Mouse (Mus musculus): ENCODE data around the gene Mmp27. TPM values are rescaled to one million over a fixed set of nuclear protein-coding genes. Genes with fewer than 3 reads are reported as not detected.
A peak's percentile ranks its signal among the peaks of the same experiment; 100 is the strongest.

Gene Mmp27
- polyA plus RNA-seq, 1 experiment from 2014 or later = not detected

DNA sequence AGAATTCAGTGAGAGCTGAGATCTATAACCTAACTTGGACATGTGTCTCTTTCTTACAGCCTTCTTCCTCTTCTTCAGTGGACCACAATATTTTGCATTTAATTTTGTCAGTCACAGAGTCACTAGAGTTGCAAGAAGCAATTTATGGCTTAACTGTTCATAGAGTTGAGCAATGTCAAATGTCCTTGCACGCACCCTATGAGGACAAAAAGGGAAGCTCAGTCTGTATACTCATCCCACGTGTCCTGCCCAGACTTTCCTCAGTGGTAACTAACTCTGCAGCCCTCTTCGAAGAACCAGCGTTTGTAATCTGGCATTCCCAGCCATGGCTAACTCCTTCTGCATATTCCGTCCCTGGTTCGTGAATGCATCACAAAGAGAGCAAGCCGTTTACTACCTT lies 3.8 kb upstream of the Mmp27 start:
- Histone ChIP-seq H3K4me2 (replicated peaks) (no peak overlapping the region), H3K27ac (replicated peaks) (no peak overlapping the region), H3K27me3 (no peaks in the 10 kb centered on the region), H3K4me1 (no peaks in the 10 kb centered on the region), H3K9ac (no peak overlapping the region), H3K36me3 (no peaks in the 10 kb centered on the region), H3K9me3 (replicated peaks) (no peaks in the 10 kb centered on the region), H3K4me3 (replicated peaks) (no peak overlapping the region)
- no peak for ATAC-seq (ENCODE audit: insufficient number of reproducible peaks, low FRiP score, low TSS enrichment, low read depth)
- 71% methylated on average over 7 of the region's 7 CpGs for WGBS

DNA sequence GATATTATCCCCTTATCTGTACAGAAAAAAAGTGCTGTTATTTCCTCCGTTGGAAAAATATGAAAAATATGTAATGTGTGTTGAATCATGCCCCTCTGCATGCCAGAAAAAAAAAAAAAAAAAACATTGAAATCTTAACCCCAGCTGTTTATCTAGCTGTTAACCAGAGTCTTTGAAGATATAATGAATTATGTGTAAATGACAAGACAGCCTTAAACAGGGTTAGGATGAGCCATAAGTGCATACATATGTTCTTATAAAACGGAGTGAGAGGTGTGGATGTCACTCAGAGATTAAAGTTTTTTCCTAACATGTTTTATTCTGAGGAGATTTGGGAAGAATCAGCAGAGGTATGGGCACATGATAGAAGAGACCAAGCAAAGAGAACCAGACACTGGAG lies 3.3 kb upstream of the Mmp27 start:
- no peaks in the 10 kb centered on the region for H3K9me3 ChIP-seq (replicated peaks)
- ATAC-seq (ENCODE audit: insufficient number of reproducible peaks, low FRiP score, low TSS enrichment, low read depth) = no peak
- 37% methylated on average over 2 of the region's 2 CpGs for WGBS

DNA sequence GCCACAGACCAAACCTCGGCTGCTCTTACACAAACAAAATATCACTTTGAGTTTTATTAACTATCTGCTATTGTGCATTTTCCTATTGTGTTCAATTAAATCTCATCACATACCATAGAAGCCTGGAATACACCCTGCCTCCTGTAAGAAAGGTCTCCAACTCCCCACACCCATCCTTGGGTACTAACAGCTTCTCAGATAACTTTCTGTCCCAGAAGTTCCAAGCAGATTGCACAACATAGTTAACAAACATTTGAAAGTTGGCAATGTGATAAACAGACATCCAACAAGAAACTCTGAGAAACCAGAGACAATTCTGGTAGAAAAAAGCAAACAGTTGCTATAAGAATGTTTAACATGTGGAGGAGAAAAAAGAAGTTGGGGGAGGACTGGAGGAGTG lies 711 bp upstream of the Mmp27 start:
- Histone ChIP-seq H3K9ac (no peak overlapping the region), H3K4me1 (no peaks in the 10 kb centered on the region), H3K36me3 (no peaks in the 10 kb centered on the region), H3K9me3 (replicated peaks) (no peaks in the 10 kb centered on the region), H3K4me2 (replicated peaks) (no peak overlapping the region), H3K4me3 (replicated peaks) (no peak overlapping the region), H3K27ac (replicated peaks) (no peak overlapping the region), H3K27me3 (no peaks in the 10 kb centered on the region)
- ATAC-seq (ENCODE audit: insufficient number of reproducible peaks, low FRiP score, low TSS enrichment, low read depth) = no peak
- 71% methylated on average over 1 of the region's 1 CpGs for WGBS

More for the DNA sequence above, 3.3 kb upstream of the Mmp27 start:
- Histone ChIP-seq H3K36me3 (no peaks in the 10 kb centered on the region), H3K4me1 (no peaks in the 10 kb centered on the region), H3K27ac (replicated peaks) (no peak overlapping the region), H3K27me3 (no peaks in the 10 kb centered on the region), H3K4me2 (replicated peaks) (no peak overlapping the region), H3K4me3 (replicated peaks) (no peak overlapping the region), H3K9ac (no peak overlapping the region)

DNA sequence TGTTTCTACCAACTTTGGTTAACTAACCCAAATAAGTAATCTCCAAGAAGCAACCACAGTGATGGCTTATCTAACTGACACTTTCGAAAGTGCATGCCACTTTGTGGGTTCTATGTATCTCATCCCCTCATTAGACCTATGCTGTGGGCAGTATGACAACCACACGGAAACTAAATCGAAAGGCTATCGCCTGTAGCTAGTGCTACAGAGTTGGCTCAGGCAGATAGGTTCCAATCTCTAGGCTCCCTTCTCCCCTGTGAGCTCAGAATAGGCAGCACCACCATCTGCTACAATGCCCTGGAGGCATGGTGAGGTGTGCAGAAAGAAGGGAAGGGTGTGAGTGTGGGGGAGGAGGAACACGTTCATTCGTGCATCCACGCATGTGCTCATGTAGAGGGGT lies 992 bp downstream of the Mmp27 start:
- Histone ChIP-seq H3K27ac (replicated peaks) (no peak overlapping the region), H3K4me3 (replicated peaks) (no peak overlapping the region), H3K27me3 (no peaks in the 10 kb centered on the region), H3K4me1 (no peaks in the 10 kb centered on the region), H3K9me3 (replicated peaks) (no peaks in the 10 kb centered on the region), H3K36me3 (no peaks in the 10 kb centered on the region), H3K9ac (no peak overlapping the region), H3K4me2 (replicated peaks) (no peak overlapping the region)
- 70% methylated on average over 7 of the region's 7 CpGs for WGBS
- no peak for ATAC-seq (ENCODE audit: insufficient number of reproducible peaks, low FRiP score, low TSS enrichment, low read depth)

DNA sequence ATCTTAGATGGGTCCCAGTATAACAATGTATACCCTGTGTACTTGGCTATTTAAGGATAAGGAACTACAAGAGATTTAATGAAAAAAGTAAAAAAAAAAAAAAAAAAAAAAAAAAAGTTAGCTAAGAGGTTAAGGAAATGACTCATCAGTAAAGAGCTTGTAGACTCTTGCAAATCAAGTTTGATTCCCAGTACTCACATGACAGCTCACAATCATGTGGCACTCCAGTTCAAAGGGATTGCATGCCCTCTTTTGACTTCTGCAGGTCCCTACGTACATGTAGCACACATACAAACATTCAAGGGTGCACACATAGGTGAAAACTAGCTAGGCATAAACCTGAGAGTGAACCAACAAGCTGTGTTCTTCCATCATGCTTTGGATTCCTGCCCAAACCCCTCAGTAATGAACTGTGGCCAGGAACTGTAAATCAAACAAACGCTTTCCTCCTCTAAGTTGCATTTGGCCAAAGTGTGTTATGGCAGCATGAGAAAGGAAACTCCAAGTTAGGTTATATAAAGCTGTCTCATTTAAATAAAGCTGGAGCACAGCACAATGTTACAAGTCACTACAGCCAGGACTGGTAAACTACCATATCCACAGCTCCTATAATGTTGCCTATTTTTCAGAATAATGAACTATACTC lies 1.6 kb downstream of the Mmp27 start:
- 56% methylated on average over 2 of the region's 2 CpGs for WGBS
- Histone ChIP-seq H3K36me3 (no peaks in the 10 kb centered on the region), H3K4me3 (replicated peaks) (no peak overlapping the region), H3K4me1 (no peaks in the 10 kb centered on the region), H3K27ac (replicated peaks) (no peak overlapping the region), H3K9me3 (replicated peaks) (no peaks in the 10 kb centered on the region), H3K9ac (no peak overlapping the region), H3K4me2 (replicated peaks) (no peak overlapping the region), H3K27me3 (no peaks in the 10 kb centered on the region)
- ATAC-seq (ENCODE audit: insufficient number of reproducible peaks, low FRiP score, low TSS enrichment, low read depth) = no peak

DNA sequence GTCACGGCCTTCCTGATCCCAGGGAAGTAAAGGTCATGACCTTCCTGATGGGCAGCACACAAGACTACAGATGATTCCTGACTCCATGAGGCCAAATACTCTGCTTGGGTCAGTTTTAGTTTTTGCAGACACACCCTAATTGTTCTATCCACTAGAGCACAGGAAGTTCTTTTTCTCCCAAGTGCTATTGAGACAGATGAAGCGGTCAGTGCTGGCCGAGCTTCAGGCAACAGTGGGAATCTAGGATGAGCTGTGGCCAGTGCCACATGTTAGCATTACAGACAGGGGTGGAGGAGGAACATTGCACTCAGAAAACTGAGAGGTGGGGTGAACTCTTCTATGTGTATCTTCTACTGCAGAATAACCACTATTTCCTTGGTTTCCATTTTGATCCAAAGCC lies 4.3 kb downstream of the Mmp27 start:
- Histone ChIP-seq H3K9ac (no peak overlapping the region), H3K27ac (replicated peaks) (no peak overlapping the region), H3K36me3 (no peaks in the 10 kb centered on the region), H3K4me3 (replicated peaks) (no peak overlapping the region), H3K9me3 (replicated peaks) (no peaks in the 10 kb centered on the region), H3K4me2 (replicated peaks) (no peak overlapping the region), H3K27me3 (no peaks in the 10 kb centered on the region), H3K4me1 (no peaks in the 10 kb centered on the region)
- WGBS = 50% methylated on average over 3 of the region's 3 CpGs
- no peak for ATAC-seq (ENCODE audit: insufficient number of reproducible peaks, low FRiP score, low TSS enrichment, low read depth)

DNA sequence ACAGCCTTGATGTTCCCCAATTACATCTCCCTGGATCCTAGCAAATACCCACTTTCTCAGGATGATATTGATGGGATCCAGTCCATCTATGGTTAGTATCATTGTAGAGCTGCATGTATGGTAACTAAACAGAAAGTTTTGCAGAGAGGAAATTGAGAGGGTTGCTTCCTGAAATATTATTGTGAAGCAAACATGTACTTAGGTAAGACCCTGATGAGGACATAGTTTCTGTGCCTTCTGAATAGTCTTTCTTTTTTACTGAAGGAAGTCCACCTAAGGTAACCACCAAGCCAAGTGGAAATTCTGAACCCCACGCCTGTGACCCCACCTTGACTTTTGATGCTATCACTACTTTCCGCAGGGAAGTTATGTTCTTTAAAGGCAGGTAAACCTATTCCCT lies 6.2 kb downstream of the Mmp27 start:
- no peak for ATAC-seq (ENCODE audit: insufficient number of reproducible peaks, low FRiP score, low TSS enrichment, low read depth)
- H3K27ac ChIP-seq (replicated peaks) = no peak overlapping the region
- no peaks in the 10 kb centered on the region for H3K36me3 ChIP-seq
- H3K4me2 ChIP-seq (replicated peaks) = no peak overlapping the region
- no peak overlapping the region for H3K4me3 ChIP-seq (replicated peaks)
- H3K9me3 ChIP-seq (replicated peaks) = no peaks in the 10 kb centered on the region
- H3K9ac ChIP-seq = no peak overlapping the region
- no peaks in the 10 kb centered on the region for H3K27me3 ChIP-seq
- no peaks in the 10 kb centered on the region for H3K4me1 ChIP-seq
- WGBS = 78% methylated on average over 2 of the region's 2 CpGs

DNA sequence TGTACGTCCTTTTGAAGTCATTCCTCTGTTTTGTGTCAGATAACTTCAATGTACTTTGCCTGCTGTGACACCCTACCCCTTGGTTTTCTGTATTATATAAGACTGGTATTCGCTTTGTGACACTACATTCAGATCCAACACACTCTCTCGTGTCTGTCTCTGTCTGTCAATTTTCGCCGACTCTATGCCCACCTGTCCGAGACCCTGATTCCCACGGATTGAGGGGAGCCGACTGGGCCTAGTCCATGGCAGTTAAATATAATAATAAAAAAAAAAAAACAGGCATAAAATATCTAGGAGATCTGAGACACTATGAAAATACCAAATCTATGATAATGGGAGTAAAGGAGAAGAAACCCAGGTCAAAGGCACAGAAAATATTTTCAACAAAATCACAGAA lies 18.9 kb downstream of the Mmp27 start:
- no peak for ATAC-seq (ENCODE audit: insufficient number of reproducible peaks, low FRiP score, low TSS enrichment, low read depth)
- Histone ChIP-seq H3K36me3 (no peaks in the 10 kb centered on the region), H3K9ac (no peak overlapping the region), H3K4me2 (replicated peaks) (no peak overlapping the region), H3K27ac (replicated peaks) (no peak overlapping the region), H3K27me3 (no peaks in the 10 kb centered on the region), H3K4me1 (no peaks in the 10 kb centered on the region), H3K9me3 (replicated peaks) (no peaks in the 10 kb centered on the region), H3K4me3 (replicated peaks) (no peak overlapping the region)
- 66% methylated on average over 8 of the region's 8 CpGs for WGBS

DNA sequence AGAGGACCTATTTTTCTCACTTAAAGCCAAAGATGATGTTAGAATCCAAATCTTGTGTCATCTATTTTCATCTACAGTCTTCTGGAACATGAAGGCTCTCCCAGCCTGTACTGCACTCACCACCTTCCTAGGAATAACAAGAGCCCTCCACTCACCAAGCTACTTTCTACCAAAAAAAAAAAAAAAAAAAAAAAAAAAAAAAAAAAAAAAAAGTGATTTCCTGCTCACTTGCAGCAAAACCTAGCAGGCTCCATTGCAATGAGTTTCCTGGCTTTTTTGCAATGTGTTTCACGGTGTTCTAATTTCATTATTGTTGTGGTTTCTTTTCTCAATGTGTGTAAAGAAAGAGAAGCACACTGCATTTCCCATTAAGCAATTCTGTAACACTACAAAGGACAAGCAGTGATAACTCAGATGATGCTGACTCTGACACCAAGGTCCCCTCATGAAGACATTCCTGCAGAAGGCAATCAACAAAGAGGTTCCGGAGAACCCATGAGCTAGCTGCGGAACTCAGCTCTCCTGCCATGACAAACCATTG lies 22.1 kb downstream of the Mmp27 start:
- Histone ChIP-seq H3K27ac (replicated peaks) (no peak overlapping the region), H3K27me3 (no peaks in the 10 kb centered on the region), H3K36me3 (no peaks in the 10 kb centered on the region), H3K4me3 (replicated peaks) (no peak overlapping the region), H3K4me1 (no peaks in the 10 kb centered on the region), H3K9me3 (replicated peaks) (no peaks in the 10 kb centered on the region), H3K9ac (no peak overlapping the region), H3K4me2 (replicated peaks) (no peak overlapping the region)
- no peak for ATAC-seq (ENCODE audit: insufficient number of reproducible peaks, low FRiP score, low TSS enrichment, low read depth)
- 80% methylated on average over 3 of the region's 3 CpGs for WGBS

DNA sequence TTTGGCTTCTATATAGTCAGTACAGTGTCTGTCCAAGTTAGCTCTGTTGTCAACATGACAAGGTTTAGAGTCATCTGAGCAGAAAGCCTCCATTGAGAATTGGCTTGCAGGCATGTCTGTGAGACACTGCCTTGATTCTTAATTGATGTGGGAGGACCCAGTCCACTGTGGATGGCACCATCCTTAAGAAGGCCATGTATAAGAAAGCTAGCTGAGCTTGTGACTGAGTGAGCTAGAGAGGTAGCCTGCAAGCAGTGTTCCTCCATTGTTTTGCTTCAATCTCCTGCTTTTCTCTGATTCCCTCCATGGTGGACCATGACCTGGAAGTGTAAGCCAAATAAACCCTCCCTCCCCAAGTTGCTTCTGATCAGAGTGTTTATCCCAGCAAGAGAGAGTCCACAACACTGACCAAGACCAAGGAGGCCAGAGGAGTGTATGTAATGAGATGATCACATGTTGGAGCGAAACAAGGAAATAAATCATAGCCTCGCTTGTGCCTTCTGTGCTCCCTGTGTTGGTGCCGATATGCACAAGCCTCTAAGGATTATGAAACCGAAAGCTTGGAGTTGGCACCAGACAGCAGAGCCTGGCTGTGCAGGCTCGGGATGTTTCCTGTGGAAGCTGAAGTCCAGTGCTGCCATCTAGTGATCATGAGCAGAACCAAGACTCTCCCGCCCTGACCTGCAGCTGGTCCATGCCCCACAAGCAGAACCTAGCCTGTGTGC lies 23.8 kb downstream of the Mmp27 start:
- H3K4me1 ChIP-seq = no peaks in the 10 kb centered on the region
- no peak overlapping the region for H3K9ac ChIP-seq
- H3K4me3 ChIP-seq (replicated peaks) = peak overlapping the region; percentile 43
- 5% methylated on average over 6 of the region's 6 CpGs for WGBS
- no peaks in the 10 kb centered on the region for H3K36me3 ChIP-seq
- H3K27ac ChIP-seq (replicated peaks) = no peak overlapping the region; the same call in 1 of the 2 replicates
- no peaks in the 10 kb centered on the region for H3K9me3 ChIP-seq (replicated peaks)
- ATAC-seq (ENCODE audit: insufficient number of reproducible peaks, low FRiP score, low TSS enrichment, low read depth) = peak; percentile 93
- no peaks in the 10 kb centered on the region for H3K27me3 ChIP-seq
- H3K4me2 ChIP-seq (replicated peaks) = peak overlapping the region; percentile 52

DNA sequence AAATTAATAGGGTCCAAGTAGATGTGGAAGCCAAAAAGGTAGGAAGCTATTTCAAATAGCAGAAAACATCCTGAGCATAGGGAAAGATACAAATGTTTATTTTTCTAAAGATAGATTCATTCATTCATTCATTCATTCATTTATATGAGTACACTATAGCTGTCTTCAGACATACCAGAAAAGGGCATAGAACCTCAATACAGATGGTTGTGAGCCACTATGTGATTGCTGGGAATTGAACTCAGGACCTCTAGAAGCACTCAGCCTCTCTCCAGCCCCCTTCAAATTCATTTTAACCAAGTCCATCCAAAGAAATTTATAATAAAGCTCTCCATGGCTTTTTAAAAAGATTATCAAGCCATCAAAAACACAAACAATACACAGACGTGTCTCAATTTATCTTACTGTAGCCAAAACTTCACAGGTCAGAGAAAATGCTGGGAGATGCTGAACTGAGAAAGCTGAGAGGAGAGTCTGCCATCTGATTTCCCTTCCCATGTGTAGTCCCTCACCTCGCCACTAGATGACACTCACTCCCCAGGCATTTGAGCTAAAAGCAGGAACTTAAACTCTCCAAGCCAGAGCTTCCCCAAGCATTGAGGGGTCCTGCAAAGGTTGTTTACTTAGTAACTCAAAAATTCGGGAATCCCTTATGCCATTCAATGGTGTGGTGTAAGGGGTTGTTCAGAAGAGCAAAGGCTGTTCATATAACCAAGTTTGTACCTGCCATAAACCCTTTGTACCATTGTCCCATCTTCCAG lies 32.0 kb downstream of the Mmp27 start:
- no peak for ATAC-seq (ENCODE audit: insufficient number of reproducible peaks, low FRiP score, low TSS enrichment, low read depth)
- 2% methylated on average over 3 of the region's 3 CpGs for WGBS
- H3K4me3 ChIP-seq (replicated peaks) = no peak overlapping the region

More for the DNA sequence above, 32.0 kb downstream of the Mmp27 start:
- no peak overlapping the region for H3K9ac ChIP-seq
- H3K4me1 ChIP-seq = peaks cover 5% of the 10 kb centered on the region; the same call in 1 of the 2 replicates
- H3K4me2 ChIP-seq (replicated peaks) = no peak overlapping the region
- H3K36me3 ChIP-seq = no peaks in the 10 kb centered on the region
- H3K27ac ChIP-seq (replicated peaks) = no peak overlapping the region
- no peaks in the 10 kb centered on the region for H3K9me3 ChIP-seq (replicated peaks)
- H3K27me3 ChIP-seq = no peaks in the 10 kb centered on the region
